Mouse (Mus musculus) thymus, adult 2 months (tissue): ENCODE measurements around the gene Ifit1. TPM values are rescaled to one million over a fixed set of nuclear protein-coding genes. Genes with fewer than 3 reads are reported as not detected.

Experiments
- DNase-seq: peaks from one replicate; pipeline ENCODE4 v3.0.0; 2021
- H3K27ac ChIP-seq: fragments of 200-500 bp; 2 replicates; pipeline ENCODE4 v1.5.1; 2012; ENCODE audit warnings: low read length, control low read depth; ENCODE audit not compliant: control insufficient read depth, insufficient read depth
- H3K27me3 ChIP-seq: fragments of 200-500 bp; 2 replicates; pipeline ENCODE4 v1.6.1; 2012; ENCODE audit warnings: mild to moderate bottlenecking, low read length, moderate library complexity, mixed read lengths; ENCODE audit not compliant: control insufficient read depth, insufficient read depth
- H3K36me3 ChIP-seq: fragments of 200-500 bp; 2 replicates; pipeline ENCODE4 v1.6.1; 2012; ENCODE audit warnings: mild to moderate bottlenecking, low read length, moderate library complexity; ENCODE audit not compliant: control insufficient read depth, insufficient read depth
- H3K4me1 ChIP-seq: fragments of 200-500 bp; replicated peaks from 2 replicates; pipeline ENCODE4 v1.6.1; 2012; ENCODE audit warnings: low read length; ENCODE audit not compliant: control insufficient read depth, insufficient read depth
- H3K4me3 ChIP-seq: fragments of 200-500 bp; 2 replicates; pipeline ENCODE4 v1.5.1; 2012; ENCODE audit warnings: mild to moderate bottlenecking, low read length, control low read depth, moderate library complexity; ENCODE audit not compliant: control insufficient read depth, insufficient read depth
- CTCF ChIP-seq: fragments of 200-500 bp; IDR thresholded peaks from 2 replicates; pipeline ENCODE4 v1.5.1; 2012; ENCODE audit warnings: mild to moderate bottlenecking, control low read depth, low read length, moderate library complexity, borderline replicate concordance; ENCODE audit not compliant: control insufficient read depth, poor library complexity, insufficient read depth; ENCODE audit errors: extremely low read depth
- POLR2A ChIP-seq: fragments of 200-500 bp; IDR thresholded peaks from 2 replicates; pipeline ENCODE4 v1.6.1; 2012; ENCODE audit warnings: mild to moderate bottlenecking, low read length, control low read depth, moderate library complexity; ENCODE audit not compliant: control insufficient read depth, poor library complexity, insufficient read depth; ENCODE audit errors: extremely low read depth
- WGBS: fragments of 180-500 bp; shearing (Covaris S2); methylation state at CpG from one replicate; pipeline ENCODE4 v1.1.7; 2018; 5-methylcytosine and 5-hydroxymethylcytosine counted together
- polyA plus RNA-seq: library from polyadenylated mRNA; depleted of rRNA; stranded (reverse); fragments of >200 nt; gene quantifications from 2 replicates; pipeline ENCODE4 v1.2.3, GENCODE M21; 2012; rRNA removed

Ifit1 gene
- polyA plus RNA-seq, 1 experiment = 13.2 TPM

DNA sequence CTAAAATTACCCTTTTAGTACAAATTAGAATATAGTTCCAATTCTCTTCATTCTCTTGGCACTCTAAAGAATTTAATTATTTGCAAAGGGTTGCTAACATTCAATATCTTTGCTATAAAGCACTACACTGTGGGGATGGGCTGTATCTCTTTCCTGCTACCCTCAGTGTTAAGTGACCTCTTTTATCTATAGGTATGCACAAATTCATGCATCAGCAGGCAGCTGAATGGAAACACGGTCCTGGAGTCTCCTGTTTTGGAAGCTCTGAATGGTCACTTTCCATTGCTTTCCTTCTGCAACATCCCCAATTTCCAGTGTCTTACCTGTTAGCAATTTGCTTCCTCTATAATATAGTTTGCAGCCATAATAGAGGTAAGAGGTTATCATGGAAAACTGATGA lies 58.2 kb downstream of the Ifit1 start:
- Histone ChIP-seq H3K27me3 (no peaks in the 10 kb centered on the region), H3K4me1 (no peaks in the 10 kb centered on the region), H3K36me3 (no peaks in the 10 kb centered on the region), H3K27ac (no peak overlapping the region), H3K4me3 (no peak overlapping the region)
- TF ChIP-seq CTCF (no peak), POLR2A (no peak)
- no peak for DNase-seq
- 95% methylated on average over 1 of the region's 1 CpGs for WGBS

DNA sequence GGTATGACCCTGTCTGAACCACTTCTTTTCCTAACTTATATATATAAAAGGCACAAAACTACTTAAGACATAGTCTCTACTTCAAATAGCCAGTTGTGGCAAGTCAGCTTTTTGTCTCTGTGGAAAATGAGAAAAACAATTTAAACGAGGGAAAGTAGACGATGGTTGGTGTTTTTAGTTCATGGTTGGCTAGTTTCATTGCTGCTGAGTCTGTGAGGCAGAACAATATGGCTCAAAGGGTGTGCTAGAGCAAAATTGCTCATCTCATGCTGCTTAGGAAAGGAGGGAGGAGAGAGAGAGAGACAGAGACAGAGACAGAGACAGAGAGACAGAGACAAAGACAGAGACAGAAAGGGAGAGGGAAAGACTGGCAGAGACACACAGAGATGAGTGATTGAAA lies 58.6 kb downstream of the Ifit1 start:
- Histone ChIP-seq H3K4me3 (no peak overlapping the region), H3K36me3 (no peaks in the 10 kb centered on the region), H3K4me1 (no peaks in the 10 kb centered on the region), H3K27ac (no peak overlapping the region), H3K27me3 (no peaks in the 10 kb centered on the region)
- DNase-seq = no peak
- WGBS = 97% methylated on average over 2 of the region's 2 CpGs
- TF ChIP-seq CTCF (no peak), POLR2A (no peak)

Other genes with a start within 250 kb of the Ifit1 start
- gene Ch25h, start 165.7 kb upstream of the Ifit1 start, polyA plus RNA-seq = 9.4 and 13.6 TPM in 2 replicates
- 119 and 136 TPM in 2 replicates for gene Lipa, start 113.4 kb upstream of the Ifit1 start, polyA plus RNA-seq
- gene Ifit2, start 90.2 kb upstream of the Ifit1 start, polyA plus RNA-seq = 5.5 and 7.4 TPM in 2 replicates
- 6.1 and 7.8 TPM in 2 replicates for gene Ifit3, start 57.3 kb upstream of the Ifit1 start, polyA plus RNA-seq
- gene Ifit1bl1, start 38.9 kb upstream of the Ifit1 start, polyA plus RNA-seq = 1.6 and 2.2 TPM in 2 replicates
- gene Ifit3b, start 32.9 kb upstream of the Ifit1 start, polyA plus RNA-seq = 1.5 and 2.3 TPM in 2 replicates
- 0.07 and 0.11 TPM in 2 replicates for gene Ifit1bl2, start 128 bp upstream of the Ifit1 start, polyA plus RNA-seq
- gene Slc16a12, start 106.4 kb downstream of the Ifit1 start, polyA plus RNA-seq = 0.28 and 0.44 TPM in 2 replicates
- 0.92 and 1.6 TPM in 2 replicates for gene Pank1, start 238.6 kb downstream of the Ifit1 start, polyA plus RNA-seq